Mouse (Mus musculus): ENCODE measurements around the gene Kif1b.

The Kif1b gene

GRCm38 (mm10) chr4:149307596-149308490 is at the start of gene Kif1b:
Kif1b (minus strand) TSS chr4:149307693.
- peak; percentile 98 for DNase-seq (ENCODE audit: low read depth, low spot score)

- DNase-seq (ENCODE audit: low read depth, low spot score): no peak
Observed at GRCm38 (mm10) chr4:149354671-149355070, 47.2 kb upstream of the Kif1b start.

DNA sequence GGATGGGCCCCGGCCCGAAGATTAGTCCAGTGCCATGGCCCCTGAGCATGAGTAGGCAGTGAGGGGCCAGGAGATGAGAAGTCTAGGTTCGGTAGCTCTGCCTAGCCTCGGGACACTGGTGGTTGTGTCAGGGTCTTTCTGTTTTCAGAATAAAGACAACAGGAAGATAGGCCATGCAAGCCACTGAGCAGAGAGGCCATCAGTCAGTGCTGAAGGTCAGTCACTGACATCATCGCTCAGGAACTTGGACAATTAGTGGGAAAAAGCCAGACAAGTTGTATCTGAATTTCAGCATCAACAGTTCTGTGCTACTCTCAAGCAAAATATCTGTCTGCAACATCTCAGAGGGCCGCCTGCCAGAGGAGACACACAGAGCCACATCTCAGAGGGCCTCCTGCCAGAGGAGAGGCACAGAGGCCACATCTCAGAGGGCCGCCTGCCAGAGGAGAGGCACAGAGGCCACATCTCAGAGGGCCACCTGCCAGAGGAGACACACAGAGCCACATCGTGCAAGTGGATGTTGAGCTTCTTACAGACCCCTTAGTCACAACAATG is 44.2 kb upstream of the Kif1b start:
- DNase-seq (ENCODE audit: low read depth, low spot score): no peak

DNA sequence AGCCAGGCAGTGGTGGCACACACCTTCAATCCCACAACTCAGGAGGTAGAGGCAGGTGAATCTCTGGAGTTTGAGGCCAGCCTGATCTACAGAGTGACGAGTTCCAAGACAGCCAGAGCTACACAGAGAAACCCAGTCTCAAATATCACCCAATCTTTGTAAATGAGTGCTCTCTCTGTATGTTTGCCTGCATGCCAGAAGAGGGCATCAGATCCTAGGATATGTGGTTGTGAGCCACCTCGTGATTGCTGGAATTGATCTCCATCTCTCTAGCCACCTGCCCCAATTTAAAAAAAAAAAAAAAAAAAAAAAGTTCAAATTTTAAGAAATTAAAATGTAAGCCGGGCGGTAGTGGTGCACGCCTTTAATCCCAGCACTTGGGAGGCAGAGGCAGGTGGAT is 41.5 kb upstream of the Kif1b start:
- DNase-seq (ENCODE audit: low read depth, low spot score): no peak

DNA sequence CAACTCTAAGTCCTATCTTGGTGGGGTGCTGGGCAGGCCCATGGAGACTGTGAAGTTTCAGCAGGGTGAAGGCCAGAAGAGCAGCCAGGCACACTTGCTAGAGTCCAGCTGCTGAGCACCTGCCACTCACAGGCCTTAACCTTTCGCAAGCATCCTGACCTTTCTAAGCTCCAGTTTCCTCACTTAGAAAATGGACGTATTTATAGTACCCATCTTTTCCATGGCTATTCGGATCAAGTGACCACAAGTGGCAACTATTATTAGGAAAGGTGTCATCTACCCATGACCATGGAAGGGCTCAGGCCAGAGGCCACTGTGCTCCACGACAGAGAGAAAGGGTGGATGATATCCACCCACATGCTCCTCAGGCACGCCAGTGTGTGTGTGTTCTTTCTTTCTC is 38.4 kb upstream of the Kif1b start:
- DNase-seq (ENCODE audit: low read depth, low spot score): no peak

- no peak for DNase-seq (ENCODE audit: low read depth, low spot score)
Observed at GRCm38 (mm10) chr4:149344311-149344710, 36.8 kb upstream of the Kif1b start.

DNA sequence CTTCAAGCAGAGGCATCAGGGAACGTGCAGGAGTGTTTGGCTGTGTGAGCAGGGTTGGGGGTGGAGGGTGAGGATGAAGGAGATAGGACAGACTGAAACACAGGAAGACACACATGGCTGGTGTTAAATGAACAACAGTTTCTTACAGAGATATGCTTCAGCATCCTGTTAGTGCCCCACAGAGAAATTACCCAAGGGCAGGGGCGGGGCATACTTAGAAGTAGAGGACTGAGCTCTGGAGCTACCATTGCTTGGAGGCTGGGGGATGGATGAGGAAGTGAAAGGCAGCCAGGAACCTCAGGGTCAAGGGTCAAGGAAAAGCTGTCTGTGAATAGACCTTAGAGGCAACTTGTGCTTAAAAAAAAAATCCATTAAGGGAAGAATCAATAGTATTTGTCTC is 33.2 kb upstream of the Kif1b start:
- peak; percentile 23 for DNase-seq (ENCODE audit: low read depth, low spot score)

DNA sequence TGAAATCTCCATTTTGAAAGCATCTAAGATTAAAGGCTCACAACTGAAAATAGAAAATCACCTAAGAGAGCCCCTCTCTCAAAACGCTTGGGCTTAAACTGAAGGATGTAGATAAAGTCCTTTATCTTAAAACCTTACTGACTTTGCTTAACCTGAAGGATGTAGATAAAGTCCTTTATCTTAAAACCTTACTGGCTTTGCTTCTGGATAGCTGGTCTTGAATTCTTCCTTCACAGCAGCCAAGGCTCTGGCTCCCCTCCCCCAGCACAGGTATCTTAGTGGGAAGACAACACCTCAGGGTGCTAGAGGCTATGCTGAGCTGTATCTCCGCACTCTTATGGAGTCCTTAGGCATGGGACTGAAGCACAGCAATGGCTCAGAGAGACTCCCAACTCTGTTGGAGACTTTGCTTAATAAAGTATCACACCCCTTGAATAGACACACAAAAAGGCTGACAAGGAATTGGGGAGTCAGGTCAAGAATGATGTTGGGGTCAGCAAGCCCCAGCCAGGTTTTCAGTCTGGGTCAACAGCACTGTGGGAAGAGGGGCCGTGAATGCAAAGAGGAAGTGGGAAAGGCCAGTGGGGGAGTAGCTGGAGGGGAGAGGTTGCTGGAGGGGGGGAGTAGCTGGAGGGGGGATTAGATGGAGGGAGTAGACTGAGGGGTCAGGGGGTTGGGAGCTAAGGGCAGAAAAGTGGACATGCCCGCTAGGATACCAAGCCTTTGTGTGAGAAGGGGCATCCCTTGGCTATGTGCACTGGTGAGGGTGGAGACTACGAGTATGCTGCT is 32.1 kb upstream of the Kif1b start:
- no peak for DNase-seq (ENCODE audit: low read depth, low spot score)

- no peak for DNase-seq (ENCODE audit: low read depth, low spot score)
Observed at GRCm38 (mm10) chr4:149338137-149338536, 30.6 kb upstream of the Kif1b start.

- DNase-seq (ENCODE audit: low read depth, low spot score): no peak
Observed at GRCm38 (mm10) chr4:149337353-149337752, 29.9 kb upstream of the Kif1b start.

- DNase-seq (ENCODE audit: low read depth, low spot score): no peak
Observed at GRCm38 (mm10) chr4:149336302-149336701, 28.8 kb upstream of the Kif1b start.

GRCm38 (mm10) chr4:149334881-149335280 is 27.4 kb upstream of the Kif1b start:
- no peak for DNase-seq (ENCODE audit: low read depth, low spot score)

GRCm38 (mm10) chr4:149332726-149333125 is 25.2 kb upstream of the Kif1b start:
- no peak for DNase-seq (ENCODE audit: low read depth, low spot score)

- no peak for DNase-seq (ENCODE audit: low read depth, low spot score)
Observed at GRCm38 (mm10) chr4:149330495-149330894, 23.0 kb upstream of the Kif1b start.

- no peak for DNase-seq (ENCODE audit: low read depth, low spot score)
Observed at GRCm38 (mm10) chr4:149328735-149329134, 21.2 kb upstream of the Kif1b start.

GRCm38 (mm10) chr4:149327281-149327680 is 19.8 kb upstream of the Kif1b start:
- no peak for DNase-seq (ENCODE audit: low read depth, low spot score)

GRCm38 (mm10) chr4:149325411-149326162 is 18.1 kb upstream of the Kif1b start:
- no peak for DNase-seq (ENCODE audit: low read depth, low spot score)

DNA sequence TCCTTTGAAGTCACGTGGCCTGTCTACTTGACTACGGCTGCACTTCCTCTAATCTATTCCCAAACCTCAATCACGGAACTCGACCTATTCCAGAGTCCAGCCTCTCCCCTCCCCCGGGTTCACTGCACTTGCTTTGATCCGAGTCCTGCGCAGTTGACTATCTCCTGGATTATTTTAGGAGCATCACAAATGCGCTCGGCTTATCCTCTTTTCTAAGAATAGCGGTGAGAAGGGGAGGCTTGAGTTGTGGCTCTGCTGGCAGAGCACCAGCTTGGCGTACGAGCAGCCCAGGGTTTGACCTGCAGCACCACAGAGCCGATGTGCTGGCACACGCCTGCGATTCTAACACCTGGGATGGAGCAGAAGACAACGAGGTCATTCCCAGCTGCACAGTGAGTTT is 16.2 kb upstream of the Kif1b start:
- DNase-seq (ENCODE audit: low read depth, low spot score): no peak

GRCm38 (mm10) chr4:149322718-149323117 is 15.2 kb upstream of the Kif1b start:
- DNase-seq (ENCODE audit: low read depth, low spot score): no peak

DNA sequence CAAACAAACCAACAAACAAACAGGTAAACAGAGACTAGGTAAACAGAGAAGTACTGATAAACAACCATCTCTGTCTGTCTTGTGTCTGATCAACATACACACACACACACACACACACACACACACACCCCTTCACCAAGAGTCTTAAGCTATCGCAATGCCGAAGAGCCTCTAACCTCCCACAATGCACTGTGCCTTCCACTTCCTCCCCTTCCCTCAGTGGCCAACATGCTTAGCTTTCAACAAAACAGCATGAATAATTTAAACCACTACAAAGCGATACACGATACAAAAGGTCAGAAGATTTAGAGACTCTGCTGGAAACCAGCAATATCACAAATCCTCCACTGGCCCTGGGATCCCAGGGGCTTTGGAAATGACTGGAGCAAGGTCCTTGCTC is 14.8 kb upstream of the Kif1b start:
- no peak for DNase-seq (ENCODE audit: low read depth, low spot score)

DNA sequence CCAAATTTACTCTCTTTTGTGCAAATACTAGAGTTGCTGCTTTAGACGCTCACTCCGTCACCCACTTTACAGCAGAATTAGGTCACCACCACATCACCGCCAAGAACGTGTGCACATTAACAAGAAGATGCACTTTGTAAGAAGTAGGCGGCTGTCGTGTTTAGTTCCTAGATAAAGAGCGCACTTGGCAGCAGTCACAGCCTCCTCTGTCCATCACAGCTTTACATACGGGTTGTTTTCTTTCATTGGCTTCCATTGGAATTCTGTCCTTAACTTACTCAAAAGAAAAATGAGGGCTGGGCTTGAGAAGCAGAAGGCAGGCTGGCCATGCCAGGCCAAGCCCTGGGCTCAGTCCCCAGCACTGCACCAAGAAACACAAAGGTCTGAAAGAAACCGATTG is 11.6 kb upstream of the Kif1b start:
- DNase-seq (ENCODE audit: low read depth, low spot score): no peak

DNA sequence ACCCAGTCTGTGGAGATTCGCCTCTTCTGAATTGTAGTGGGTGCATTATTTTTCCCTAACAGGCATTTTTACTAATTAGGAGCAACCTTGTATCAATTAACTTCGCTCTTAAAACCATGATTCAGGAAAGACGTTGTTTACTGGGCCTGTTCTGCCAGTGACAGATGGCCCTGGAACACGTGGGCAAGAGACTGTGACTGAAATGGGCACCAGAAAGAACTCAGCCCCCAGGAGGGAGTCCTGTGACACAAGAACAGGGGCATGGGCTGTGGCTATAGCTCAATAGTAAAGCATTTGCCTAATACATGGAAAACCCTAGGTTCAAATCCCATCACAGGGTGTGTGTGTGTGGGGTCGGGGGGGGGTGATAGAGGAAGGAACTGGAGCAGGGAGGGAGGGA is 9.9 kb upstream of the Kif1b start:
- no peak for DNase-seq (ENCODE audit: low read depth, low spot score)
